Mouse (Mus musculus) midbrain, embryonic 13.5 days (tissue): ENCODE results near the gene Kdm8. TPM values are rescaled to one million over a fixed set of nuclear protein-coding genes. Genes with fewer than 3 reads are reported as not detected.

Experiments used
- ATAC-seq: fragments of 200-750 bp; cut with Nextera tagmentation; 2 replicates; pipeline ENCODE4 v1.8.0; 2017; ENCODE audit warnings: mild to moderate bottlenecking, moderate TSS enrichment, moderate library complexity
- H3K27ac ChIP-seq: fragments of 300-500 bp; sonication (generic); 2 replicates; pipeline ENCODE4 v1.5.1; 2015; ENCODE audit warnings: inconsistent platforms, mild to moderate bottlenecking, moderate library complexity
- H3K27me3 ChIP-seq: fragments of 300-500 bp; sonication (generic); 2 replicates; pipeline ENCODE4 v1.6.1; 2015; ENCODE audit warnings: mild to moderate bottlenecking, inconsistent platforms
- H3K36me3 ChIP-seq: fragments of 300-500 bp; sonication (generic); 2 replicates; pipeline ENCODE4 v1.6.1; 2015; ENCODE audit warnings: mild to moderate bottlenecking, inconsistent platforms
- H3K4me1 ChIP-seq: fragments of 300-500 bp; sonication (generic); replicated peaks from 2 replicates; pipeline ENCODE4 v1.6.1; 2015; ENCODE audit warnings: inconsistent platforms
- H3K4me2 ChIP-seq: fragments of 300-500 bp; sonication (generic); replicated peaks from 2 replicates; pipeline ENCODE4 v1.6.1; 2015; ENCODE audit warnings: moderate library complexity, mild to moderate bottlenecking, inconsistent platforms
- H3K4me3 ChIP-seq: fragments of 300-500 bp; sonication (generic); replicated peaks from 2 replicates; pipeline ENCODE4 v1.5.1; 2015; ENCODE audit warnings: mild to moderate bottlenecking, inconsistent platforms
- H3K9ac ChIP-seq: fragments of 300-500 bp; sonication (generic); replicated peaks from 2 replicates; pipeline ENCODE4 v1.6.1; 2015; ENCODE audit warnings: mild to moderate bottlenecking, inconsistent platforms
- H3K9me3 ChIP-seq: fragments of 300-500 bp; sonication (generic); 2 replicates; pipeline ENCODE4 v1.6.1; 2016; ENCODE audit warnings: mild to moderate bottlenecking, inconsistent platforms
- WGBS: fragments of 180-500 bp; shearing (Covaris S2); methylation state at CpG from one replicate; pipeline ENCODE4 v1.1.7; 2015; 5-methylcytosine and 5-hydroxymethylcytosine counted together
- polyA plus RNA-seq: library from polyadenylated mRNA; unstranded; fragments of >200 nt; fragmentation: Nextera tagmentation; extraction: Ambion mirVana; gene quantifications from 2 replicates; pipeline ENCODE4 v1.2.1, GENCODE M21; 2015

Kdm8 gene
- polyA plus RNA-seq, 1 experiment from 2014 or later, result 6.2 TPM

- WGBS, result 90% methylated on average over 4 of the region's 4 CpGs
- peaks cover 16% of the 10 kb centered on the region for H3K4me1 ChIP-seq
Observed at GRCm38 (mm10) chr7:125470901-125471300, 26.4 kb downstream of the Kdm8 start.

GRCm38 (mm10) chr7:125471991-125472741 lies 27.7 kb downstream of the Kdm8 start:
- Histone ChIP-seq H3K27ac (peak overlapping the region; percentile 61), H3K4me2 (no peak overlapping the region), H3K9ac (no peak overlapping the region), H3K4me1 (peaks cover 24% of the 10 kb centered on the region), H3K9me3 (no peaks in the 10 kb centered on the region), H3K27me3 (no peaks in the 10 kb centered on the region), H3K36me3 (peaks cover 44% of the 10 kb centered on the region), H3K4me3 (no peak overlapping the region)
- WGBS, result 34% methylated on average over 13 of the region's 13 CpGs
- ATAC-seq, result peak; percentile 66

More at GRCm38 (mm10) chr7:125470901-125471300, 26.4 kb downstream of the Kdm8 start:
- no peak for ATAC-seq
- Histone ChIP-seq H3K9me3 (no peaks in the 10 kb centered on the region), H3K36me3 (peaks cover 55% of the 10 kb centered on the region), H3K9ac (no peak overlapping the region), H3K4me2 (no peak overlapping the region), H3K4me3 (no peak overlapping the region), H3K27ac (no peak overlapping the region), H3K27me3 (no peaks in the 10 kb centered on the region)

GRCm38 (mm10) chr7:125474535-125474934 lies 30.1 kb downstream of the Kdm8 start:
- Histone ChIP-seq H3K27me3 (no peaks in the 10 kb centered on the region), H3K36me3 (peaks cover 34% of the 10 kb centered on the region), H3K4me1 (peaks cover 24% of the 10 kb centered on the region), H3K4me3 (no peak overlapping the region), H3K27ac (no peak overlapping the region), H3K4me2 (no peak overlapping the region), H3K9me3 (no peaks in the 10 kb centered on the region), H3K9ac (no peak overlapping the region)
- ATAC-seq, result no peak
- 88% methylated on average over 4 of the region's 4 CpGs for WGBS

GRCm38 (mm10) chr7:125475601-125476251 lies 31.2 kb downstream of the Kdm8 start:
- Histone ChIP-seq H3K4me2 (no peak overlapping the region), H3K9ac (0 out of 2 replicates have a peak overlapping the region, but pooled peaks have one; percentile 26), H3K27me3 (no peaks in the 10 kb centered on the region), H3K27ac (peak overlapping the region; percentile 36; the same call in 1 of the 2 replicates), H3K4me1 (peaks cover 24% of the 10 kb centered on the region), H3K9me3 (no peaks in the 10 kb centered on the region), H3K36me3 (peaks cover 27% of the 10 kb centered on the region), H3K4me3 (no peak overlapping the region)
- WGBS, result 58% methylated on average over 11 of the region's 11 CpGs
- ATAC-seq, result no peak

GRCm38 (mm10) chr7:125478391-125478984 lies 34.0 kb downstream of the Kdm8 start:
- WGBS, result 87% methylated on average over 7 of the region's 7 CpGs
- no peaks in the 10 kb centered on the region for H3K27me3 ChIP-seq
- peaks cover 41% of the 10 kb centered on the region for H3K36me3 ChIP-seq
- no peaks in the 10 kb centered on the region for H3K9me3 ChIP-seq
- no peak overlapping the region for H3K4me2 ChIP-seq
- no peak overlapping the region for H3K9ac ChIP-seq
- peaks cover 14% of the 10 kb centered on the region for H3K4me1 ChIP-seq
- no peak overlapping the region for H3K4me3 ChIP-seq
- ATAC-seq, result no peak
- no peak overlapping the region for H3K27ac ChIP-seq

GRCm38 (mm10) chr7:125480518-125480917 lies 36.0 kb downstream of the Kdm8 start:
- Histone ChIP-seq H3K9me3 (no peaks in the 10 kb centered on the region), H3K9ac (no peak overlapping the region), H3K4me3 (no peak overlapping the region), H3K27ac (no peak overlapping the region), H3K27me3 (no peaks in the 10 kb centered on the region), H3K4me1 (peaks cover 12% of the 10 kb centered on the region; the same call in 1 of the 2 replicates), H3K4me2 (no peak overlapping the region), H3K36me3 (peaks cover 60% of the 10 kb centered on the region)
- ATAC-seq, result no peak
- WGBS, result 96% methylated on average over 4 of the region's 4 CpGs

GRCm38 (mm10) chr7:125482339-125482738 lies 37.9 kb downstream of the Kdm8 start:
- H3K27me3 ChIP-seq, result no peaks in the 10 kb centered on the region
- ATAC-seq, result no peak
- H3K4me3 ChIP-seq, result no peak overlapping the region
- WGBS, result 92% methylated on average over 3 of the region's 3 CpGs
- no peak overlapping the region for H3K4me2 ChIP-seq
- H3K9ac ChIP-seq, result no peak overlapping the region
- no peaks in the 10 kb centered on the region for H3K4me1 ChIP-seq
- no peak overlapping the region for H3K27ac ChIP-seq
- peaks cover 65% of the 10 kb centered on the region for H3K36me3 ChIP-seq
- H3K9me3 ChIP-seq, result no peaks in the 10 kb centered on the region

GRCm38 (mm10) chr7:125482886-125483285 lies 38.4 kb downstream of the Kdm8 start:
- Histone ChIP-seq H3K4me3 (no peak overlapping the region), H3K4me2 (no peak overlapping the region), H3K4me1 (no peaks in the 10 kb centered on the region), H3K27ac (no peak overlapping the region), H3K27me3 (no peaks in the 10 kb centered on the region), H3K9me3 (no peaks in the 10 kb centered on the region), H3K36me3 (peaks cover 60% of the 10 kb centered on the region), H3K9ac (no peak overlapping the region)
- 61% methylated on average over 2 of the region's 2 CpGs for WGBS
- no peak for ATAC-seq

- no peaks in the 10 kb centered on the region for H3K27me3 ChIP-seq
- ATAC-seq, result no peak
- H3K9me3 ChIP-seq, result no peaks in the 10 kb centered on the region
- no peak overlapping the region for H3K27ac ChIP-seq
- H3K9ac ChIP-seq, result no peak overlapping the region
- no peak overlapping the region for H3K4me2 ChIP-seq
- no peak overlapping the region for H3K4me3 ChIP-seq
- WGBS, result 90% methylated on average over 7 of the region's 7 CpGs
- peaks cover 53% of the 10 kb centered on the region for H3K36me3 ChIP-seq
- H3K4me1 ChIP-seq, result peaks cover 6% of the 10 kb centered on the region; the same call in 1 of the 2 replicates
Observed at GRCm38 (mm10) chr7:125484791-125485190, 40.3 kb downstream of the Kdm8 start.

- Histone ChIP-seq H3K27ac (no peak overlapping the region), H3K9me3 (no peaks in the 10 kb centered on the region), H3K27me3 (no peaks in the 10 kb centered on the region), H3K9ac (no peak overlapping the region), H3K36me3 (peaks cover 45% of the 10 kb centered on the region), H3K4me1 (peaks cover 14% of the 10 kb centered on the region), H3K4me2 (no peak overlapping the region), H3K4me3 (no peak overlapping the region)
- WGBS, result 93% methylated on average over 16 of the region's 16 CpGs
- ATAC-seq, result no peak
Observed at GRCm38 (mm10) chr7:125486121-125486630, 41.7 kb downstream of the Kdm8 start.

GRCm38 (mm10) chr7:125487126-125487525 lies 42.6 kb downstream of the Kdm8 start:
- Histone ChIP-seq H3K27ac (no peak overlapping the region), H3K36me3 (peaks cover 39% of the 10 kb centered on the region), H3K4me3 (no peak overlapping the region), H3K4me1 (peaks cover 19% of the 10 kb centered on the region), H3K9ac (no peak overlapping the region), H3K27me3 (no peaks in the 10 kb centered on the region), H3K4me2 (no peak overlapping the region), H3K9me3 (no peaks in the 10 kb centered on the region)
- no peak for ATAC-seq
- WGBS, result 90% methylated on average over 10 of the region's 10 CpGs

- H3K4me1 ChIP-seq, result peaks cover 22% of the 10 kb centered on the region
- no peaks in the 10 kb centered on the region for H3K27me3 ChIP-seq
- H3K27ac ChIP-seq, result no peak overlapping the region
- H3K36me3 ChIP-seq, result peaks cover 25% of the 10 kb centered on the region
- no peaks in the 10 kb centered on the region for H3K9me3 ChIP-seq
- WGBS, result 83% methylated on average over 6 of the region's 6 CpGs
- no peak overlapping the region for H3K4me3 ChIP-seq
- no peak for ATAC-seq
- no peak overlapping the region for H3K9ac ChIP-seq
- H3K4me2 ChIP-seq, result no peak overlapping the region
Observed at GRCm38 (mm10) chr7:125488706-125489105, 44.2 kb downstream of the Kdm8 start.
